Mouse (Mus musculus) megakaryocyte progenitor cell, adult 5-6 weeks (primary cell): ENCODE results near the gene Prkn. TPM values are rescaled to one million over a fixed set of nuclear protein-coding genes. Genes with fewer than 3 reads are reported as not detected.
"Not testable (repeated sequence)": the region's sequence is repeated elsewhere in the genome, so short reads cannot be mapped to it uniquely, and the experiment has no call there.

Source experiments
- ATAC-seq: replicated peaks from 2 replicates; pipeline ENCODE4 v1.8.0; 2016; ENCODE audit warnings: mild to moderate bottlenecking, moderate TSS enrichment, inconsistent platforms; ENCODE audit not compliant: poor library complexity
- total RNA-seq, 2 experiments: library from RNA; stranded (forward) in 1 of 2; stranded (reverse) in 1 of 2; fragments of 157-497, 149-512 nt in 1 of 2; fragments of 200-1000 nt in 1 of 2; gene quantifications; 2 replicates each; pipeline versions ENCODE4 v1.2.3 to v1.2.4; 2015 to 2017

Gene Prkn
- total RNA-seq, 2 experiments from 2014 or later: 0.25 to 0.57 TPM

GRCm38 (mm10) chr17:11117508-11117907 is 277.3 kb downstream of the Prkn start:
- no peak for ATAC-seq

GRCm38 (mm10) chr17:11124048-11124447 is 283.9 kb downstream of the Prkn start:
- ATAC-seq: no peak

DNA sequence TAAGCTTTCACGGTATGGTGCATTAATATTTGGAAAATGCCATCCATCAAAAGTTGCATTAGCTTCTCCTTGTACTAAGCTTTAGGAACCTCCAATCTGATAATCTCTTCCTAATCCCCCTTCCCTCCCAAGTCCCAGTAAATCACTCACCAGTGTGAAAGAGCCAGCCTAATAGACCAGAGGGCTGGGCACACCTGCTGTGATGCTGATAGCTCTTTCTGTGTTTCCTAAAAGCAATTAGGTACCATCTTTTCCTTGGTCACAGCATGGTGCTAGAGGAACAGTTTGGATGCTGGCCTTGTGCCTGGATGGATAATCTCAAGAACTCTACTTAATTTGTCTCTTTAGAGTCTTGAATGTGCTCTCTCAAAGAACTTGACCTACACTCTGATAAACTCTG is 287.0 kb downstream of the Prkn start:
- ATAC-seq: no peak

DNA sequence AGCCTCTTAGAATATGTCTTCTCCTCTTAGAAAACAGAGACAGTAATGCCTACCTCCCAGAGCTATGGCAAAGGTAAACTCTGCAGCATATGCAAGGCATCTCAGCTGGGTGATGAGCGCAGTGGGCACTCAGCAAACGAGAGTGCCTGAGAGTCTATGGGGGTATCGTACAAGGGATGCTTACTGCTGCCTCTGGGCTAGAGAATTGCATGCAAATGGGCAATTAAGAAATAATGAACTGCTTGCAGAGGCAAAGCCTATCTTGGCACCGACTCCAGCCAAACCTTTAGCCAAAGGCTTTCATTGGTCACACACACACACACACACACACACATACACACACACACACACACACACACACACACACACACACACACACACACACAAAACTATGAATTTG is 290.7 kb downstream of the Prkn start:
- no peak for ATAC-seq

GRCm38 (mm10) chr17:11142321-11142720 is 302.1 kb downstream of the Prkn start:
- no peak for ATAC-seq

DNA sequence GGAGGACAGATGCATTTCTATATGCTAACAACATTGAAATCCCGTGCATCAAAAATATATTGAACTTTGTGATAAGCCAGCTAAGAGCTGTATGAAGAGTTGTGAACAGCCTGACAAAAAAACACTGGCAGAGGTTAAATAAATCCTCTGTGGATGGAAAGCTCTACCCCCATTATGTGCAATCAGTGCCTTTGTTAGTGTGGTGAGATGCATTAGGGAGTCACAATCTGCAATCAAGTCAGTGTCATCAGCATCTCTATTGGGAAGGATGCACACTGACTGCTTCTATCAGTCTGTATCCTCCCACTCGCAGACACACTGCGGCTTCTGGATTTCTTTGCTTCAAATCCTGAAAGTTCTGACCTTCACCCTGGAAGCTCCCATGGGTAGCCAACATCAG is 315.9 kb downstream of the Prkn start:
- no peak for ATAC-seq

DNA sequence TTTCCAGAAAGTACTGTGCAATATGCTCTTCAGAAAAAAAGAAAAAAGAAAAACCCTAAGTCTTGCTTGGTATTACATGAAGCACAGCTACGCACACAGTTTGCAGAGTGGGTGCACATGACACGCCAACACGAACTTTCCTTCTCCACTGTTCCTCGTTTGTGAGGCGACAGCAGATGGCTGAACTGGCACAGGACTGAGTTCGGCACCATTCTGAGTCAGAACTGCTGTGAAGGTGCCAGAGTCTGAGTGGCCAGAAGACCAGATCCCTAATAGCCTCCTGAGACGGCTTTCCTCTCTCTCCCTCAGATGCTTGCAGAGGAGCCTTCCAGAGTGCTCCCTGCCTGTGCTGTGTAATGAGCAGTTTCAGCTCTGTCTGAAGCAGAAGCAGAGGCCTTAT is 317.4 kb downstream of the Prkn start:
- no peak for ATAC-seq

GRCm38 (mm10) chr17:11161436-11161835 is 321.3 kb downstream of the Prkn start:
- ATAC-seq: no peak

DNA sequence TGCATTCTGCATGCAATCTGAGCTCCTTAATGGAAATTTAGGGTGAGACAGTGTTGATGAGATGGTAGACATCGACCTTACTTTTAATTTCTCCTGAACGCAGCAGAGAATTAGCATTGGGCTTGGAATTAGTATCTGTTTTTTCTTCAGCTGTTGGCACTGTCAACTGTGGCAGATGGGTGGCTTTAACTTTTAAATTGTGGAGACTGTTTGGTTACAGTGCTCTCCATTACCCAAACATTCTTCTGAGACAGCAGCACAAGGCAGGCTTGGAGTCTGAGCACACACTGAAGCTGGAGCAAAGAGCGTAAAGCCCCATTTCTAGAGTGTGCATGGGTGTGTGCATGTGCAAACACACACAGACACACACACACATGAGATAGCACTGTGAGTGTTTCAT is 322.6 kb downstream of the Prkn start:
- no peak for ATAC-seq

GRCm38 (mm10) chr17:11187356-11187755 is 347.2 kb downstream of the Prkn start:
- ATAC-seq: no peak

DNA sequence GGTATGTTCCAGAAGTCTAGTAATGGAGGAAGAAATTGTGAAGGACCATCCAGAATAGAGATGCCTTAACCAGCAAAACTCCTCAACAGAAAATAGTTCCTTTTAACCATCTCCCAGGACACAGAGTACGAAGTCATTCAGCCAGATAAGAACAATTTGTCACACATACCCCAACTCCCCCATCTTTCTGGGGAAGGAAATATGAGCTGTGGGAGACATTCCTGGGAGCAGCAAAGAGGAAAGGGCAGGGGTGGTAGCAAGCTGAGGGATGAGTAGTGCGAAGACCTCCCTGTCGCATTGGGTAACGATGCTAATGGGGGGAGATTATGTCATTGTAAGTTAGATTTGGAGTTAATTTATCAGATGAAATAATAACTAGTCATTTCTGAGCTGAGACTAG is 348.3 kb downstream of the Prkn start:
- no peak for ATAC-seq

DNA sequence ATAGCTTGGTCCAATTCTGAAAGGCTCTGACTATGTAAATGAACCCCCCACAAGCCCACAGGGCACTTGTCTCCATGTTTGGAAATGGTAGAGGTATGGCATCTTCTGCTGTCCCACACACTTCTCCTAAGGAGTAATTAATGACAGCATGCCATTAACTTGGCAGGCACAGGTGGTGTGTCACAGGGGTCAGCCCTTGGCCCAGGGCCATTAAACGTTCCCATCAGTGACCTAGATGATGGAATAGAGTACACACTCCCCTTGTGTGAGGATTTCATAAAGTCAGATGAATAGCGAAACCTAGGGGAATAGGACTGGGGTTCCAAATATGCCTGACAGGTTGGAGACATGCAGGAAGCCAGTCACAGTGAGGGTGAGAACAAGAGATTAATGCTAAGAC is 350.1 kb downstream of the Prkn start:
- no peak for ATAC-seq

DNA sequence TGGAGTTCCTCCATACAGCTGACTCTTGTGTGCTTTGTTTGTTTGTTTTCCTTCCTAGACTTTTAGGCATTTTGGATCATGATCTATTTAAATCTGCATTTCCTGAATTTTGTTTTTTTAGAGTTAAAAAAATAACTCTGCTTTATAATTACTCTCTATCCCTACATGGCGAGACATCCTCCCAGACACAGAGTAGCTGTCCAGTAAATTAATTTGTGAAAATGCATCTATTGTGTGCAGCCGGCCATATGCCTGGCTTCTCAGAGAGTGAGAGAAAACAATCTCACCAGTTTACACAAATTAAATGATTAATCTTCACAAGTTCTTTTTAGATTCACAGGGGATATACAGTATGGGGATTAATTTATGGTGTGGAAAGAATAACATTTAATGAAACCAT is 357.9 kb downstream of the Prkn start:
- no peak for ATAC-seq

DNA sequence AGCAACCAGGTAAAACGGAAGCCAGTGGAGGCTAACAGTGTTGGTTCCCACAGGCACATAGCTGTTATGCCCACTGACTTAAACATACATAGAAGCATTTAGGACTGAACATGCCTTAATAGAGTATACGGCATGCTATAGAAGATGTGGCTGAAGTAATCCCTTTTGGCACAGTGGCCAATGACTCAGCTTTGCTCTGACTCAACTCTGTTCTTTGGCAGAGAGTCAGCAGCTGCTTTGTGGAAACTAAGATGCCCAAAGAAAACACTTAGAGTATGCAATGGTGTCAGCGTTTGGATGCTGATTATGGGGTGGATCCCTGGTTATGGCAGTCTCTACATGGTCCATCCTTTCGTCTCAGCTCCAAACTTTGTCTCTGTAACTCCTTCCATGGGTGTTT is 368.9 kb downstream of the Prkn start:
- not testable (repeated sequence) for ATAC-seq

DNA sequence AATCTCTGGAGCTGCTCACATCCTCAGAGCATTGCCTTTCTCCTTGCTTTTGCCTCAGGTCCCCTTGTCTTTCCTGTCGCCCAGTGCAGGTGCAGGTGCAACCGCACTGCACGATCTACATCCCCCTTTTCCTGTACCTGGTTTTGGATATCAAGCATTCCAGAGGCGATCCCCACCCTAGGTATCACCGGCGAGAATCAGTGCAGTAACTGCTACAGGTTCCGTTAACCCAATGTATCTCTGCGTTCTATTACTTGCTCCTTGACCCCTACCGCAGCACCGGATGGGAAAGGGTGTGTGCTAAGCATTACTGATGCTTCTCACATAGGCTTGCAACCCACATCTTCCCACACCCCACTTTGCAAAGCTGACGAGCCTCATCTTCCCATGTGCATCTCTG is 370.8 kb downstream of the Prkn start:
- ATAC-seq: no peak

- ATAC-seq: no peak
These were observed 371.4 kb downstream of the Prkn start for GRCm38 (mm10) chr17:11211591-11211990.

DNA sequence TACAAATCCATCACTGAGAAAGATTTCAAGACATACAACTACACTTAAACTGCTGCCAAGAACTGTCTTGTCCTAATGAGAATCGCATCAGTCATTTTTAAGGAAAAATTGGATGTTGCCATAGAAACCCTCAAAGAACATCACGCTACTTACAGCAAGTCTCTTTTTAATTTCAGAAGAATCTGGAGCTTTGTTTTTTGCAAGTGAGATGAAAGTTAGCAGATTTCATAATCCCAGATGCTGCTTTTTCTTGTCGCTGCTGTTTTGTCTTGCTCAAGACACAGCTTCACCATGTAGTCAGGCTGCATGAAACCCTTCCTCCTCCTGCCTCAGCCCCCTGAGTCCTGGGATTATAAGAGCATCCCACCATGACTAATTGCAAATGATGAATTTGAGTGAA is 373.5 kb downstream of the Prkn start:
- ATAC-seq: no peak

DNA sequence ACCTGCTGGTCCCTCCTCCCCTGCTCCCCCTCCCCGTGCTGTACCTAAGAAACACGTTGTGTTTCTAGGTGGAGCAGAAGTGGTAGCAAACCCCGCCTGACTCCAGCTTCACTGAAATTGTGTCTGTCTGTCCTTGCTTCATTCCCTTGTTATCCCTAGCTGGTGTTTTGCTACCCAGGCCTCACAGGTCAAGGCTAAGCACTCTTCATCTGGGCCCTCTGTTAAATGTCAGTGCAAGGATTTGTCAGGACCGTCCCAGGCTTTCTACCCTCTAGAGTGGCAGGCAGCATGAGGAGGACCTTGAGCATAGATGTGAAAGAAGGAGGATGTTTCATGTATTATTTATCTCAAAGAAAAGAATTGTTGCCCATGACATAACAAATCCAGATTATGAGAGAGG is 388.8 kb downstream of the Prkn start:
- ATAC-seq: no peak

GRCm38 (mm10) chr17:11229426-11229825 is 389.2 kb downstream of the Prkn start:
- no peak for ATAC-seq

- no peak for ATAC-seq
These were observed 390.6 kb downstream of the Prkn start for GRCm38 (mm10) chr17:11230604-11231395.

GRCm38 (mm10) chr17:11235273-11235672 is 395.1 kb downstream of the Prkn start:
- ATAC-seq: no peak

- no peak for ATAC-seq
These were observed 404.9 kb downstream of the Prkn start for GRCm38 (mm10) chr17:11245040-11245439.

GRCm38 (mm10) chr17:11249216-11249615 is 409.0 kb downstream of the Prkn start:
- no peak for ATAC-seq
